10 mouse cellular contexts compared by ENCODE assay signal in genomic region chr13:23885540-23885939, GRCm38 (mm10). TPM values are rescaled to one million over a fixed set of nuclear protein-coding genes. Genes with fewer than 3 reads are reported as not detected.
DNase-seq lines count a peak whose midpoint lies in the region; TF ChIP-seq lines count a peak whose summit lies in the region.
"Had no signal": no experiment of that assay in that cellular context is flagged by ENCODE, and none has a peak within 500 bp of the region (broad histone marks: within the 10 kb centered on the region; RNA-seq: fewer than 3 reads in every experiment).

No protein-coding gene starts in this region.

- H3K4me3 ChIP-seq in ES-Bruce4 (ENCODE audit: low read depth, low read length): no peak overlapping the region
- H3K4me3 ChIP-seq: embryonic facial prominence, embryonic 12.5 days had no signal

- peak; percentile 23 for DNase-seq in heart, postnatal 4 days
- no peak for DNase-seq in heart, postnatal 25 days (ENCODE audit: low spot score)
- DNase-seq in embryo, embryonic 10.5 days (ENCODE audit: low spot score): peak; percentile 51
- DNase-seq in mesoderm, embryonic 11.5 days (ENCODE audit: low read depth, low spot score): peak; percentile 36
- DNase-seq in urinary bladder, adult 2 months (ENCODE audit: low spot score): no peak
- no peak for DNase-seq in layer of hippocampus, adult 18-20 months (ENCODE audit: low spot score in 2 of 2)
- DNase-seq in right cerebral cortex, postnatal 14 days: no peak

- no peak for TF ChIP-seq EP300 in ES-Bruce4 (IDR thresholded peaks at IDR 0.05; ENCODE audit: insufficient read depth, low read depth, low read length)

- H3K27me3 ChIP-seq in ES-Bruce4 (ENCODE audit: control insufficient read depth, insufficient read depth, low read length, poor library complexity, severe bottlenecking): no peaks in the 10 kb centered on the region
- H3K27me3 ChIP-seq: embryonic facial prominence, embryonic 12.5 days had no signal

- no peak overlapping the region for H3K9ac ChIP-seq in ES-Bruce4 (ENCODE audit: low read depth, poor library complexity, severe bottlenecking)
- H3K9ac ChIP-seq: embryonic facial prominence, embryonic 12.5 days had no signal

- TF ChIP-seq CTCF in ES-Bruce4 (IDR thresholded peaks at IDR 0.05; ENCODE audit: low read depth, low read length): peak; percentile 1

- no peak for TF ChIP-seq POLR2A in ES-Bruce4 (IDR thresholded peaks at IDR 0.05; ENCODE audit: insufficient read depth, low read length)

- no peaks in the 10 kb centered on the region for H3K36me3 ChIP-seq in ES-Bruce4 (ENCODE audit: control insufficient read depth, insufficient read depth, low read length, poor library complexity, severe bottlenecking)
- H3K36me3 ChIP-seq: embryonic facial prominence, embryonic 12.5 days had no signal

- H3K27ac ChIP-seq in ES-Bruce4 (ENCODE audit: insufficient read depth, low read length): no peak overlapping the region
- H3K27ac ChIP-seq: embryonic facial prominence, embryonic 12.5 days; macrophage had no signal

- intact Hi-C loops in heart, postnatal 25 days (cut with DNase I): loop anchor here (5.0 kb wide), 1 partner anchor 93 kb away; no protein-coding TSS in a partner anchor

- H3K4me1 ChIP-seq in ES-Bruce4 (ENCODE audit: control insufficient read depth, insufficient read depth, low read length): no peaks in the 10 kb centered on the region

- no peaks in the 10 kb centered on the region for H3K9me3 ChIP-seq in ES-Bruce4 (replicated peaks; ENCODE audit: control insufficient read depth, insufficient read depth, low read length, poor library complexity, severe bottlenecking)
- H3K9me3 ChIP-seq: embryonic facial prominence, embryonic 12.5 days had no signal

RNA-seq across cellular contexts. Expression of gene Slc17a1, which starts 18.0 kb away (rescaled TPM):
- total RNA-seq in heart, postnatal 4 days (2021): not detected
- not detected for total RNA-seq in heart, postnatal 25 days (2021)
- not detected in 2 replicates for polyA plus RNA-seq in ES-Bruce4 (2011; ENCODE audit: insufficient read depth, insufficient read length, low read depth, missing spikeins)
- polyA plus RNA-seq in urinary bladder, adult 2 months (2012; rRNA removed): not detected in 2 replicates
- not detected for total RNA-seq in layer of hippocampus, adult 18-20 months (2021)
- polyA plus RNA-seq: embryonic facial prominence, embryonic 12.5 days; macrophage had no signal

RNA-seq across cellular contexts. Expression of gene Slc17a4, which starts 29.3 kb away (rescaled TPM):
- not detected for total RNA-seq in heart, postnatal 4 days (2021)
- total RNA-seq in heart, postnatal 25 days (2021): not detected
- polyA plus RNA-seq in ES-Bruce4 (2011; ENCODE audit: insufficient read depth, insufficient read length, low read depth, missing spikeins): not detected in 2 replicates
- 0.04 and 0.06 TPM in 2 replicates for polyA plus RNA-seq in urinary bladder, adult 2 months (2012; rRNA removed)
- total RNA-seq in layer of hippocampus, adult 18-20 months (2021): not detected
- polyA plus RNA-seq: embryonic facial prominence, embryonic 12.5 days; macrophage had no signal

RNA-seq across cellular contexts. Expression of gene Slc17a3, which starts 46.3 kb away (rescaled TPM):
- not detected for total RNA-seq in heart, postnatal 4 days (2021)
- total RNA-seq in heart, postnatal 25 days (2021): not detected
- polyA plus RNA-seq in ES-Bruce4 (2011; ENCODE audit: insufficient read depth, insufficient read length, low read depth, missing spikeins): not detected in 2 replicates
- not detected in 2 replicates for polyA plus RNA-seq in urinary bladder, adult 2 months (2012; rRNA removed)
- not detected for total RNA-seq in layer of hippocampus, adult 18-20 months (2021)
- polyA plus RNA-seq: embryonic facial prominence, embryonic 12.5 days; macrophage had no signal

RNA-seq across cellular contexts. Expression of gene Hist1h2ba, which starts 48.4 kb away (rescaled TPM):
- not detected for total RNA-seq in heart, postnatal 4 days (2021)
- not detected for total RNA-seq in heart, postnatal 25 days (2021)
- polyA plus RNA-seq in ES-Bruce4 (2011; ENCODE audit: insufficient read depth, insufficient read length, low read depth, missing spikeins): not detected in 2 replicates
- not detected in 2 replicates for polyA plus RNA-seq in urinary bladder, adult 2 months (2012; rRNA removed)
- not detected for total RNA-seq in layer of hippocampus, adult 18-20 months (2021)
- polyA plus RNA-seq: embryonic facial prominence, embryonic 12.5 days; macrophage had no signal

RNA-seq across cellular contexts. Expression of gene Hist1h2aa, which starts 48.7 kb away (rescaled TPM):
- not detected for total RNA-seq in heart, postnatal 4 days (2021)
- total RNA-seq in heart, postnatal 25 days (2021): not detected
- polyA plus RNA-seq in ES-Bruce4 (2011; ENCODE audit: insufficient read depth, insufficient read length, low read depth, missing spikeins): not detected in 2 replicates
- polyA plus RNA-seq in urinary bladder, adult 2 months (2012; rRNA removed): not detected in 2 replicates
- total RNA-seq in layer of hippocampus, adult 18-20 months (2021): not detected
- polyA plus RNA-seq: embryonic facial prominence, embryonic 12.5 days; macrophage had no signal

Comparison
In these comparisons a context has a peak if more than half of its experiments do, and no peak if none do; other contexts are left out.
1. DNase-seq: peak in heart, postnatal 4 days (single experiment), embryo, embryonic 10.5 days (single experiment) and mesoderm, embryonic 11.5 days (single experiment); none in heart, postnatal 25 days (single experiment), urinary bladder, adult 2 months (single experiment), layer of hippocampus, adult 18-20 months (0 of 2) and right cerebral cortex, postnatal 14 days (single experiment).